Mouse (Mus musculus) mouse trophoblast stem cell (cell line): Measurements from ENCODE around the gene Nfe2l2.

Experiments
- in situ Hi-C, 2 experiments: fragments of 300-500 bp; cut with MseI, MboI; formaldehyde crosslinking; loops; 2 replicates in 1 of 2; 3 replicates in 1 of 2; pipeline ENCODE4 v1.15.1; 2025

Gene Nfe2l2

DNA sequence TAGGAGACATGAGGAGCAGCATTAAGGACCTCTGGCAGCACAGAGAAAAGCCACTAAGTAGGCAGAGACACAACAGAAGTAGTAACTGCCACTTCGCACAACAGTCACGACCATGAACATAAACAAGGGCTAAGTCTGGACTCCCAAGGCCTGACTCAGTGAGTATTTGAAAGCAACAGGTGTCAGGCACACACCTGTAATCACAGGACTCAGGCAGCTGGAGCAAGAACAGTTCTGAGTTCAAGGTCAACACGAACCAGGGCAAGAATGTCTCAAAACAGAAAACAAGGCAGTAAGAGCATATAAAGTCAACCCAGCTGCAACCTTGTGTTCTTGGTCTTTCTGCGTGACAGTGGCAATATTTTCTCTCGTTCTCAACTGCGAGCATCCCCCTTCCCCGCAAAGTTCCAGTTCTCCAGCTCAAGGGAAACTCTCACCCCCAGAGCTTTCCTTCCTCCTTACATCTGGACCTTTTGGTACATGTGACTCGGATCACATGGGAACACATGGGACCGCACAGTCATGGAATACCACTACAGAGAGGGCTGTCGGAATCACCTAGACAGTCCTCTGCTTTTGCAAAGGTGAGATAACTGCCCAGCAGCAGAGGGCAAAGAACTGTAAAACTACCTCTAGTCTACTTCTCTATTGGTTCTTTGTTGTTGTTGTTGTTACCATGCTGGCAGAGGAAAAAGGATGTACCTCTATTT lies 17.2 kb downstream of the Nfe2l2 start:
- in situ Hi-C loops, result no loop called here

- in situ Hi-C loops, result no loop called here
Measured at GRCm38 (mm10) chr2:75685458-75685861, 19.0 kb downstream of the Nfe2l2 start.

DNA sequence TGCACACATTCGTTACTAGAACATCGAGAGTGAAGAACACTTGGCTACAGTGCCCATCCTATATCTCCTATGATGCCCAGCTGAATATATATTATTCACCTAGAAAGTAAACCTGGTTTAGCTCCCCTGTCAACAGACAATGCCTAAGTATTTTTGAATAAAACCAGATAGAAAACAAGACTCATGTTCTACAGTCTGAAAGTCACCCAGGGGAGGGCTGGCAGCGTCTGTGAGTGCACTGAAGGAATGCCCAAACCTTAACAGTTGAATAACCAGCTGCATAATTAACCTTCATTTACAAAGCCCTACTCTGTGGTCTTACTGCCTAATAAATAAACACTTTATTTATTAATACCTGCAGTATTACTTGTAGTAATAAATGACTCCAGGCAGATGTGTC lies 19.9 kb downstream of the Nfe2l2 start:
- in situ Hi-C loops, result no loop called here

GRCm38 (mm10) chr2:75682978-75683709 lies 21.3 kb downstream of the Nfe2l2 start:
- in situ Hi-C loops, result no loop called here

DNA sequence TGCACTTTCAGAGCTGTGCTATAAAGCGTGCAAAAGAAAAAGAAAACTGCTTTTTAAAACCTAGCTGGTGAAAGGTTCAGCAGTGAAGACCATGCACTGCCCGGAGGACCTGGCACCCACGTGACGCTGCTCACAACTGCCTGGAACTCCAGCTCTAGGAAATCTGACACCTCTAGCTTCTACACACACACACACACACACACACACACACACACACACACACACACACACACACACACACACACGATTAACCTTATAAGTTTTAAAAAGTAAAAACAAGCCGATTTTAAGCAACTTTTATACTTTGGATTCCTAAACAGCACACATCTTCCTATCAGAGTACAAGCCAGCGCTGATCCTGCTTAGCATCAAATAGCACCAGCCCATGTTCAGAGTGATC lies 23.0 kb downstream of the Nfe2l2 start:
- in situ Hi-C loops, result no loop called here

GRCm38 (mm10) chr2:75679947-75680346 lies 24.5 kb downstream of the Nfe2l2 start:
- in situ Hi-C loops, result no loop called here

- in situ Hi-C loops, result no loop called here
Measured at GRCm38 (mm10) chr2:75676567-75676966, 27.9 kb downstream of the Nfe2l2 start.

DNA sequence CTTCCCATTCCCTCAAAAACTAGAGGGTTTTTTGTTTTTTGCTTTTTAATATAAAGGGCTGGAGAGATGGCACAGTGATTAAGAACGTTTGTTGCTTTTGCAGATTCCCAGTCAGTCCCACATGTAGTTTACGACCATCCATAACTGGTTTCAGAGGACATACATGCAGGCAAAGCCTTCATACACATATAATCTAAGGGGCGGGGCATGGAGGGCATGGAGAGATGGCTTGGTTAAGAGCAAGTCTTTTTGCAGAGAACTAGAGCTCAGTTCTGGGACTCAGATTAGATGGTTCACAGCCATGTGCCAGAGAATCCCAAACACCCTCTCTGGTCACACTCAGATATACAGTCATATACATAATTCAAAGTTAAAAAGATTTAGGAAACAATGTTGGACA lies 31.9 kb downstream of the Nfe2l2 start:
- in situ Hi-C loops, result no loop called here

GRCm38 (mm10) chr2:75671337-75671660 lies 33.1 kb downstream of the Nfe2l2 start:
- in situ Hi-C loops, result no loop called here

GRCm38 (mm10) chr2:75670446-75671336 lies 33.8 kb downstream of the Nfe2l2 start:
- in situ Hi-C loops, result no loop called here

- in situ Hi-C loops, result no loop called here
Measured at GRCm38 (mm10) chr2:75669491-75670445, 34.7 kb downstream of the Nfe2l2 start.

DNA sequence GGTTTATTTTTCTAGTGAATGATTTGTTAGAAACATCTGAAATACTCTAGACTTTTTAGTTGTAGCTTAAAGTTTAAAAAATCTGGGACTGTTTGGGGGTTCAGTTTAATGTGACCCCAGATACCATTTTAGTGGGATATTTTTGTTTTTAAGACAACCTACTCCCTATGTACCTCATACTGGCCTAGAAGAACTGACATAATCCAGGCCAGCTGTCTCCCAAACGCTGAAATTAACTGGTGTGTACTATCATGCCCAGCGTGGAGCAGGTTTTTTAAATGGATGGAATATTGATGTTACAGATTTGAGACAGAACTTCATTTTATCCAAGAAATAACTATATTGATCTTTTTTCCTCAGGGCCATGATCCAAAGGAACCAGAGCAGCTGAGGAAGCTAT lies 43.3 kb downstream of the Nfe2l2 start:
- in situ Hi-C loops, result no loop called here

DNA sequence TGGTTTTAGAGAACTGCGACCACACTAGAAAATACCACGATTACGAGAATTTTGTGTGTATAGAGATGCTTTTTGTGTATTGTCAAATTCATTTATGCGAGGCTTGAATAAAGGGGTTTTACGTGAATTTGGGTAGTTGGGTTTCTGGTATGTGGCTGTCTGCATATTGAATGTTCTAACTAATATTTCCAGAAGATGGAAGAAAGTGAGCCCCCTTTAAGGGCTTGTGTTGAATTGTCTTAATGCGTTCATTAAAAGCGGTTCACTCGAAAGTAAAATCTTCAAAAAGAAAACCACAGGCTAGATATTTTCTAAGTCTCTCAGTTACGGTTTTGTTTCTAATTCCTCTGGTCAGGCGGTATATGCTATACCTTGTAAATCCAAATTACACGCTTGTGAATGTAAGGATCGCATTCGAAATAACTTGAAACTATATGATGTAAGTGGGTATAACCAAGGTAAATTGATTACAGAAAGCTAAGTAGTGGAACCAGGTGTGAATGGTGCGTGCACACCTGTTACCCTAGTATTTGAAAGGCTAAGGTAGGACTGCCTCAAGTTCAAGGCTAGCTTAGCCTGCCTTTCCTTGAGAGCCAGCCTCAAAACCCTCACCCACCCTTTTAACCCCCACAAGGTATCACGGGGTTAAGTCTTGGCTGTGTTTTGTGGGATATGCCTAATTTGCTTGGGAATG lies 44.0 kb downstream of the Nfe2l2 start:
- in situ Hi-C loops, result no loop called here

DNA sequence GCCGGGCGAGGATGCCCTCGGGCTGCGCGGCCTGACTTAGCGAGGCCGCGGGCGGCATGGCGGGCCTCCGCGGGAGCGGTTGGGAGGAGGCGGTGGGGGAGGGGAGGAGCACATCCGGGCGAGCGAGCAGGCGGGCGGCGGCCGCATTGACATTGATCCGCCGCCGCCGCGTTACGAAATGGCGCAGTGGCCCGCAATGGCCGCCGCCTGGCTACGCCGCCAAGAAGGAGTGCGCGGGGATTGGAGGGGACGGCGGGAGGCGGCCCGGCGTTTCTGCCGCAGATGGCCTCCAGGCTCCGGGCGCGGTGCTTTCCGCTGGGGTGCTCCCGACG lies 44.8 kb downstream of the Nfe2l2 start:
- in situ Hi-C loops, result loop anchor here in 1 of 2 experiments (10.0 kb wide), 1 partner anchor 55 kb away; no protein-coding TSS in a partner anchor

DNA sequence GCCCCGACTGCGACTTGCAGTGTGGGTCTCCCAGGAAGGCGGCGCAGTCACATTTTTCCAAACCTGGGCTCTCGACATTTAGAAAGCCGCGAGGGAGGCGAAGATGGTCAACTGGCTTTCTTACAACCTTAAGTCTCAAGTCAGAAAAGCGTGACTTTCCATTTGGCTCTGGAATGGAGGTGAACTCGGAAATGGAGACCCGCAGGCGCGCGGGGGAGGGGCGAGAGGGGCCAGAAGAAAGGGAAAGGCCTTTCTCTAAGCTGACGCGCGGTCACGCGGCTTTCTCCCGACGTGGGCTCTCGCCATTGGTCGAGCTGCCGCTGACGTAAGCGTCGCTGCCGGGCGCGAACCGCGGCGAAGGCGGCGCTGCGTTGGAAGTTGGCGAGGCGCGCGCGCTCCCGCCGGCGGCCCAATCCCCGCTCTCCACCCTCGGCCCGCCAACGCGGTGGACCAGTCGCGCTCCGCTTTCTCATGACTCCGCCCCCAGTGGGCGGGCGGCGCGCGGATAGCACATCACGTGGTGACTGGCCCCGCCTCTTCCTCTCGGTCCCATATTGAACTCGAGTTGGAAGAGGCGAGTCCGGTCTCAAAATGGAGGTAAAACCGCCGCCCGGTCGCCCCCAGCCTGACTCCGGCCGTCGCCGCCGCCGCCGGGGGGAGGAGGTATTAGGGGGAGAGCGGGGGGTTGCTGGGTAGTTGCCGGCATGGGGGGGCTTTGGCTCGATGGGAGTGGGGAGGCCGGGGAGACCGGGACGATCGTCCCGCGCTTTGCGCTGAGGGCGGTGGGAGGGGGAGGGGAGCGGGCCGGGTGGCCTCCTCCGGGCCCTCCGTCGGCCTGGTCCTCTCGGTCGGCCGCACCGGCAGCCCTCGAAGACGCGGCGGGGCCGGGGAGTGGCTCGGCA lies 45.5 kb downstream of the Nfe2l2 start, which contains the start of gene Hnrnpa3:
TSS of gene Hnrnpa3 (plus strand) at position 535 of the 902 bp plus-strand sequence.
- in situ Hi-C loops, result loop anchor here in 1 of 2 experiments (10.0 kb wide), 1 partner anchor 54 kb away; no protein-coding TSS in a partner anchor

DNA sequence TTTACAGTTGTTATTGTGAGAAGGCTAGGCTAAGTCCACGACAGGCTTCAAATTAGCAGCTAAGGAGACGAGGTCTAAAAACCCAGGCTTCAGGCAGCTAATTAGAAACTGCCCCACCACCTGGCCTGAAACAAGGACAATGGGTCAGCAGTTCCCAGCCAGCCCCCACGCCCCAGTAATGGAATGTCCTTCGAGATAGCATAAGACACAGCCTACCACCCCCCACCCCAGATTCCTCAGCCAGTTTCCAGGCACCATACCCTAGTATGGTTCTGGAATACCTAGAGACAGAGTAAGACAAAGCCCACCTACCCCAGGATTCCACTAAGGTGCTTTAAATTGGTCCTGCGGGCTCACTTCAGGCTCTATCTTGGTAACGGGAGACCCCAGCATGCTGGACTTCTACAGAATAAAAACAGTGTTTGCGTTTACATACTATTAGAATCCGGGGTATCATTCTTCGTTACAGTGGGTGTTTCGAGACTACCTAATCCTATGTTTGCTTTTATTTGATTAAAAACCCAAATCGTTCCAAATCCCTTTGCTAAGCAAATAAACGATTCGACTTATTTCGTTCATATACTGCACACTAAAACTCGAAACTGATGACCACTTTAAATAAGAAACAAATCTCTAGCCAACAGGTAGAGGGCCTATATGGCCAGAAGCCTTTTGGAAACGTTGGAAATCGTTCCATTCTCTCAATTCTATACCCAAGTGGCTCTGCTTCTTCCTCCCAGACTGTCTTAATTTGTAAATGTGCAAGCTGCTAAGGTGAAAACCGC lies 46.3 kb downstream of the Nfe2l2 start:
- in situ Hi-C loops, result loop anchor here in 1 of 2 experiments (10.0 kb wide), 1 partner anchor 53 kb away; no protein-coding TSS in a partner anchor

DNA sequence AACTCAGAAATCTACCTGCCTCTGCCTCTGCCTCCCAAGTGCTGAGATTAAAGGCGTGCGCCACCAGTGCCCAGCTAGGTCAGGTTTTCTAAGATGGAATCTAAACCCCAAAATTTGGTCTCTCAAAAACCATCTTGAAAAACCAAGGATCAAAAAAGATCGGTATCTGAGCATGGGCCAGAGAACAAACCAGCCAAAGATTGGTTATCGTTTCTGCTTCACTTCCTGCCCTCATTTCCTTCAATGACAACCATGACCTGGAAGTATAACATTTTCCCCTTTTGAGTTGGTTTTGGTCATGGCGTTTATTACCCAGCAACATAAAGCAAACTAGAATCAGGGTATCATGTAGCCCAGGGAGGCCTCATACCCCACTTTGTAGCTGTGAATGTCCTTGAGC lies 47.5 kb downstream of the Nfe2l2 start:
- in situ Hi-C loops, result loop anchor here in 1 of 2 experiments (10.0 kb wide), 1 partner anchor 52 kb away; no protein-coding TSS in a partner anchor

GRCm38 (mm10) chr2:75654679-75655078 lies 49.8 kb downstream of the Nfe2l2 start:
- in situ Hi-C loops, result loop anchor here in 1 of 2 experiments (10.0 kb wide), 1 partner anchor 50 kb away; no protein-coding TSS in a partner anchor
